In genomic region chrX:169473518-169473917, GRCm38 (mm10) we compare ENCODE assay signal across 28 mouse cellular contexts.
"Had no signal": no experiment of that assay in that cellular context is flagged by ENCODE, and none has a peak within 500 bp of the region (broad histone marks: within the 10 kb centered on the region; RNA-seq: fewer than 3 reads in every experiment).

No protein-coding gene starts in this region.

- DNase-seq: cerebellum, adult 18-20 months; cerebellum, adult 2 months; cerebellum, adult 8-10 months; cerebellum, adult 9-10 months; cerebellum, adult 9-11 months; cerebellum, postnatal 10 days; cerebellum, postnatal 14 days; cerebellum, postnatal 25 days; cerebellum, postnatal 36 days; embryo, embryonic 11 days; forebrain, postnatal 0 days; gastrocnemius, adult 2 months; gastrocnemius, postnatal 10 days; gastrocnemius, postnatal 14 days; gastrocnemius, postnatal 25 days; gastrocnemius, postnatal 36 days; heart, adult 11 months had no signal

- H3K27me3 ChIP-seq: embryonic facial prominence, embryonic 15.5 days; forebrain, embryonic 13.5 days; forebrain, embryonic 15.5 days had no signal

- H3K36me3 ChIP-seq: embryonic facial prominence, embryonic 10.5 days; embryonic facial prominence, embryonic 12.5 days; embryonic facial prominence, embryonic 13.5 days; embryonic facial prominence, embryonic 15.5 days; forebrain, embryonic 10.5 days; forebrain, embryonic 12.5 days; forebrain, embryonic 15.5 days had no signal

- H3K4me3 ChIP-seq: embryonic facial prominence, embryonic 10.5 days; embryonic facial prominence, embryonic 12.5 days; embryonic facial prominence, embryonic 13.5 days; embryonic facial prominence, embryonic 15.5 days; erythroblast, embryonic 14.5 days; forebrain, embryonic 10.5 days; forebrain, embryonic 12.5 days; forebrain, embryonic 13.5 days; forebrain, embryonic 15.5 days; gastrocnemius, adult 2 months had no signal

- ATAC-seq: forebrain, embryonic 13.5 days; forebrain, embryonic 14.5 days; forebrain, embryonic 15.5 days; forebrain, embryonic 16.5 days; forebrain, postnatal 0 days had no signal

- H3K4me1 ChIP-seq: embryonic facial prominence, embryonic 10.5 days; embryonic facial prominence, embryonic 12.5 days; embryonic facial prominence, embryonic 13.5 days; embryonic facial prominence, embryonic 15.5 days; forebrain, embryonic 10.5 days; forebrain, embryonic 12.5 days; forebrain, embryonic 13.5 days; forebrain, embryonic 15.5 days had no signal

- H3K4me2 ChIP-seq: embryonic facial prominence, embryonic 12.5 days; embryonic facial prominence, embryonic 13.5 days; embryonic facial prominence, embryonic 15.5 days; forebrain, embryonic 12.5 days; forebrain, embryonic 13.5 days; forebrain, embryonic 15.5 days had no signal

- H3K9me3 ChIP-seq: embryonic facial prominence, embryonic 10.5 days; embryonic facial prominence, embryonic 12.5 days; embryonic facial prominence, embryonic 13.5 days; embryonic facial prominence, embryonic 15.5 days; forebrain, embryonic 10.5 days; forebrain, embryonic 12.5 days; forebrain, embryonic 13.5 days; forebrain, embryonic 15.5 days had no signal

- H3K9ac ChIP-seq: embryonic facial prominence, embryonic 12.5 days; embryonic facial prominence, embryonic 13.5 days; embryonic facial prominence, embryonic 15.5 days; forebrain, embryonic 12.5 days; forebrain, embryonic 13.5 days; forebrain, embryonic 15.5 days; forebrain, postnatal 0 days had no signal

- H3K27ac ChIP-seq: embryonic facial prominence, embryonic 10.5 days; embryonic facial prominence, embryonic 12.5 days; embryonic facial prominence, embryonic 13.5 days; embryonic facial prominence, embryonic 15.5 days; forebrain, embryonic 10.5 days; forebrain, embryonic 12.5 days; forebrain, embryonic 13.5 days; forebrain, embryonic 15.5 days; gastrocnemius, adult 2 months had no signal
